Mouse (Mus musculus): ENCODE results near the gene Pla2g7. TPM values are rescaled to one million over a fixed set of nuclear protein-coding genes. Genes with fewer than 3 reads are reported as not detected.
A peak's percentile ranks its signal among the peaks of the same experiment; 100 is the strongest.

The Pla2g7 gene
- 2.9 TPM for polyA plus RNA-seq (2012; fragmentation: generic; extraction: Trizol)
- long read RNA-seq, experiment 1, transcript Pla2g7-201 (12 exons, 2,097 nt) = major isoform, 11 of 12 reads
- long read RNA-seq, experiment 1, partial matches to known transcripts = 1 of 12 reads
- long read RNA-seq, experiment 1, other reads (novel, unspliced or antisense) = 0 of 12 reads
- long read RNA-seq, experiment 2, transcript Pla2g7-201 (12 exons, 2,097 nt) = major isoform, 27 of 28 reads
- long read RNA-seq, experiment 2, partial matches to known transcripts = 0 of 28 reads
- long read RNA-seq, experiment 2, other reads (novel, unspliced or antisense) = 1 of 28 reads

DNA sequence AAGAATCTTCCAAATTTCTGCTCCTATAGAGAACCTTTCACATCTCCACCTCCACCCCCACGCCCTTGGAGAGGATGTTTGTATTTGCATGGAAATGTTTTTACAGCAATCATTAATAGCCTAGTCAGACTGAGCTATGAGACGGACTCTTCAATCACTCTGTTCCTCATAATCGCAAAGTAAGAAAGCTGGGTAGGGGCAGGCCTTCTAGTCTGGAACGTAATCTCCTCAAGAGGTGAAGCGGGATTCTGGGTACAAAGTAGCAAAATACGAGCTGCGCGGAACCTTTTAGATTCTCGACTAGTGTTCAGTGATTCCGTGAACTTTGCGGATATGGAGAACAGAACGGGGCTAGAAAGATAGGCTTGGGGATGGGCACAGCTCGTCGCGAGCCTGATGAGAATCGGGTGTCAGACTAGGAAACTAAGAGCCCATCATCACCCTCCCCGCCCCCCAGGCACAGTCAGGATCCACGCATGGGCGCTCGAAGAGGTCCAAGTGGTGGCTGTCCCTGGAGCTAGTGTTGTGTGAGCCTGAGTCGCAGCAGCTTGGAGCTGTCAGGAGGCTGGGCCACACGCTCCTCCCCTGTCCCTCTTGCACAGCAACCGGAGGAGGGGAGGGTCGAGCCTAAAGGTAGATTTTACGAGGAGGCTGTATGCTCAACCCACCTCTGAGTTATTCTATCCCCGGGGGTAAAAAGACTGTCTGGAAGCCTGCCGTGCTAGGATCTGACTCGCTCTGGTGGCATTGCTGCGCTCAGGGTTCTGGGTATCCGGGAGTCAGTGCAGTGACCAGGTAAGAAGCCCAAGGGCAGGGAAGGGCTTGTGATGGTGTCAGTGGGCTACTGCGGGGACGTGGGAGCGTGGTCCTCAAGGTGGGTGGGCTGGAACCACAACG is at the start of gene Pla2g7:
Gene Pla2g7 (plus strand): TSS at position 107 of the 897 bp plus-strand sequence.
- Histone ChIP-seq H3K27me3 (ENCODE audit: control insufficient read depth, insufficient read depth, insufficient read length) (no peaks in the 10 kb centered on the region), H3K36me3 (ENCODE audit: control insufficient read depth, insufficient read depth) (no peaks in the 10 kb centered on the region), H3K4me3 (ENCODE audit: insufficient read depth, poor library complexity, severe bottlenecking) (peak within 1 kb of the TSS; percentile 23), H3K79me2 (ENCODE audit: control insufficient read depth, insufficient read depth) (no peaks in the 10 kb centered on the region), H3K79me3 (ENCODE audit: low read depth) (no peaks in the 10 kb centered on the region), H3ac (ENCODE audit: control insufficient read depth, insufficient read length, low read depth) (peak within 1 kb of the TSS; percentile 60)
- no peak for TF ChIP-seq MYOD1 (IDR thresholded peaks at IDR 0.05; ENCODE audit: control insufficient read depth, insufficient read length, low read depth)
- TF ChIP-seq MAX (IDR thresholded peaks at IDR 0.05) = no peak
- TF ChIP-seq FOSL1 (IDR thresholded peaks at IDR 0.05; ENCODE audit: insufficient read depth, low read length, poor library complexity, severe bottlenecking) = no peak
- no peak for TF ChIP-seq CEBPB (IDR thresholded peaks at IDR 0.05; ENCODE audit: low read depth)
- TF ChIP-seq USF1 (IDR thresholded peaks at IDR 0.05; ENCODE audit: low read depth) = no peak
- TF ChIP-seq MYOG (IDR thresholded peaks at IDR 0.05; ENCODE audit: control insufficient read depth, extremely low read depth, insufficient read length) = no peak
- no peak for TF ChIP-seq CTCF (IDR thresholded peaks at IDR 0.05; ENCODE audit: control insufficient read depth, insufficient read depth, insufficient read length)

DNA sequence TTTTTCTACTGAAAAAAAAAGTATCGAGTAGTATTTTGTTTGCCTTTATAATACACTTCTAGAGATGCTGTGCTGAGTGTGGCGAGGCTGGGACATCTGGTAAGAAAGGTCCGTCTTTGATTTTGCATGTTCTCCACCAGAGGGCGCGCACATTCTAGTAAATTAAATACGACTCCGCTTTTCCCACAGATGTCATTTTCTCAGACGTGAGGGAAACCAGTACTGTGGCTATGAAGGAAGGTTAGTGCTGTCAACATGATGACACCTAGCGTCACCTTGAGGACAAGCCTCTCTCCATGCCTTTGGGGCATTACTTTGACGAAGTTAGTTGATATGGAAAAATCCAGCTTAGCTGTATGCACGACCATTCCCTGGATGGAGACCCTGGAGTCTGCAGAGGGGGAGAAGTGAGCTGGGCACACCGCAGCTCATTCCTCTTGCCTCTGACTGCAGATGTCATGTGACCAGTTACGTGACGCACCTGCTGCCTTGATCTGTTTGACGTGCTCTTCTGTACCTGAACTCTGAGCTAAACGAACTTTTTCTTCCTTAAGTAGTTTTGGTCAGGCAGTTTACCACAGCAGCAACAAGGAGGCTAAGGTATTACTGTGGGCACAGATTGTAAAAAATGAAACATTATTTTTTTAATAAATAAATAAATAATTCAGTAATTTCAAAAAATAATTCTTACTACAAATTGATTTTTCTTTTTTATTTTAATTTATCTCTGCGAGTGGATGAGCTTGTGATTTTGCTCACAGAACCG is 49.1 kb upstream of the Pla2g7 start:
- H3K79me3 ChIP-seq (ENCODE audit: low read depth) = no peaks in the 10 kb centered on the region
- no peak for TF ChIP-seq MYOG (IDR thresholded peaks at IDR 0.05; ENCODE audit: control insufficient read depth, extremely low read depth, insufficient read length)
- peak; percentile 30 for TF ChIP-seq CTCF (IDR thresholded peaks at IDR 0.05; ENCODE audit: control insufficient read depth, insufficient read depth, insufficient read length)
- H3ac ChIP-seq (ENCODE audit: control insufficient read depth, insufficient read length, low read depth) = peak overlapping the region; percentile 12
- no peaks in the 10 kb centered on the region for H3K27me3 ChIP-seq (ENCODE audit: control insufficient read depth, insufficient read depth, insufficient read length)
- no peaks in the 10 kb centered on the region for H3K79me2 ChIP-seq (ENCODE audit: control insufficient read depth, insufficient read depth)
- H3K4me3 ChIP-seq (ENCODE audit: insufficient read depth, poor library complexity, severe bottlenecking) = no peak overlapping the region
- H3K36me3 ChIP-seq (ENCODE audit: control insufficient read depth, insufficient read depth) = no peaks in the 10 kb centered on the region

DNA sequence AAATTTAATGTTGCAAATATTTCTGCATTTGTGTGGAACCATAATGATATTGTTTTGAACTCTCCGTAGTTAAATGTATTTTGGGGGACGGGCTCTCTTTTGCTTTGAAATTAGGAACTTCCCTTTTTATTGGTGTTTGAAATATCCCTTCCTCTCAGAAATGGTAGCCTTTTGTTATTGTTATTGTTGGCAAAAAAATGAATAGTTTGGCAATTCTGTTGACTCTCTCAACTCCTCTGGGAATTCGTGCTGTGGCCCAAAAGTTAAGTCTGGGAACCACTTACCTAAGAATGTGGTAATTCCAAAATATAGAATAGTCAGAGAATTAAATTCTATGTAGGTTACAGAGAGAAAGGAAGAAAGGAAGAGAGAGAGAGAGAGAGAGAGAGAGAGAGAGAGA is 47.7 kb upstream of the Pla2g7 start:
- H3K4me3 ChIP-seq (ENCODE audit: insufficient read depth, poor library complexity, severe bottlenecking) = no peak overlapping the region
- H3ac ChIP-seq (ENCODE audit: control insufficient read depth, insufficient read length, low read depth) = no peak overlapping the region
- no peaks in the 10 kb centered on the region for H3K36me3 ChIP-seq (ENCODE audit: control insufficient read depth, insufficient read depth)
- H3K27me3 ChIP-seq (ENCODE audit: control insufficient read depth, insufficient read depth, insufficient read length) = no peaks in the 10 kb centered on the region
- H3K79me2 ChIP-seq (ENCODE audit: control insufficient read depth, insufficient read depth) = no peaks in the 10 kb centered on the region
- no peaks in the 10 kb centered on the region for H3K79me3 ChIP-seq (ENCODE audit: low read depth)
- TF ChIP-seq CEBPB (IDR thresholded peaks at IDR 0.05; ENCODE audit: low read depth) (peak; percentile 17), MYOG (IDR thresholded peaks at IDR 0.05; ENCODE audit: control insufficient read depth, extremely low read depth, insufficient read length) (no peak)

DNA sequence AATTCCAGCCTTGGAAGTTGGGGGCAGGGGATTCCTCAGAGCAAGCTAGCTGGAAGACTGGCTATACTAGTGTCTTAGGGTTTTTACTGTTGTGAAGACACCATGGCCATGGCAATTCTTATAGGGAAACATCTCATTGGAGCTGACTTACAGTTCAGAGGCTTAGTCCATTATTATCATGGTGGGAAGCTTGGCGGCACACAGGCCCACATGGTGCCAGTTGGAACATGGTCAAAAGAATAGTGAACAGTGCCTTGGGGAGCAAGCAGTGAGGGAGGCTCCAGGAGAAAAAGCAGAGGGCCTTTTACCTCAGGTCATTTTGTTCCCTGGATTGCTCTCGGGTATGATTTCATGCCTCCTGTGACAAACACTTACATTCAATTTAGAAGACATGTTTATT is 37.4 kb upstream of the Pla2g7 start:
- Histone ChIP-seq H3K4me3 (ENCODE audit: insufficient read depth, poor library complexity, severe bottlenecking) (no peak overlapping the region), H3K79me3 (ENCODE audit: low read depth) (no peaks in the 10 kb centered on the region), H3K36me3 (ENCODE audit: control insufficient read depth, insufficient read depth) (no peaks in the 10 kb centered on the region), H3K79me2 (ENCODE audit: control insufficient read depth, insufficient read depth) (no peaks in the 10 kb centered on the region), H3K27me3 (ENCODE audit: control insufficient read depth, insufficient read depth, insufficient read length) (no peaks in the 10 kb centered on the region), H3ac (ENCODE audit: control insufficient read depth, insufficient read length, low read depth) (no peak overlapping the region)
- TF ChIP-seq CEBPB (IDR thresholded peaks at IDR 0.05; ENCODE audit: low read depth) (no peak), MYOD1 (IDR thresholded peaks at IDR 0.05; ENCODE audit: control insufficient read depth, insufficient read length, low read depth) (no peak), USF1 (IDR thresholded peaks at IDR 0.05; ENCODE audit: low read depth) (no peak), CTCF (IDR thresholded peaks at IDR 0.05; ENCODE audit: control insufficient read depth, insufficient read depth, insufficient read length) (no peak), MAX (IDR thresholded peaks at IDR 0.05) (no peak), MYOG (IDR thresholded peaks at IDR 0.05; ENCODE audit: control insufficient read depth, extremely low read depth, insufficient read length) (no peak), FOSL1 (IDR thresholded peaks at IDR 0.05; ENCODE audit: insufficient read depth, low read length, poor library complexity, severe bottlenecking) (no peak)

DNA sequence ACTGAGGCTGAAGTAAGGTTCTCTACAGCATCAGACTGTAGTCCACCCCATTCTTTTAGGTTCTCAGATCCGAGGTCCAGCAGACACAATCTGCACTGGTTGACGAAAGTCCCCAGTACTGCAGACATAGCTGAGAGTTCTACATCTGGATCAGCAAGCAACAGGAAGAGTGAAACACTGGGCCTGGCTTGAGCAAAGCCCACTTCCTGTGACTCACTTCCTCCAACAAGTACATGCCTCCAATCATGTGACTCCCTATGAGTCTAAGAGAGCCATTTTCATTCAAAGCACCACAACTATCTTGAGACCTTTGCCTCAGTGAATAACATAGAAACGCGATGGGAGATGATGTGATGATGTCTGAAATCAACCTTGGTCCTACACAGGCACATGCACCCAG is 36.7 kb upstream of the Pla2g7 start:
- H3K36me3 ChIP-seq (ENCODE audit: control insufficient read depth, insufficient read depth) = no peaks in the 10 kb centered on the region
- H3K4me3 ChIP-seq (ENCODE audit: insufficient read depth, poor library complexity, severe bottlenecking) = no peak overlapping the region
- no peak overlapping the region for H3ac ChIP-seq (ENCODE audit: control insufficient read depth, insufficient read length, low read depth)
- H3K79me3 ChIP-seq (ENCODE audit: low read depth) = no peaks in the 10 kb centered on the region
- TF ChIP-seq MYOG (IDR thresholded peaks at IDR 0.05; ENCODE audit: control insufficient read depth, extremely low read depth, insufficient read length) = no peak
- no peak for TF ChIP-seq FOSL1 (IDR thresholded peaks at IDR 0.05; ENCODE audit: insufficient read depth, low read length, poor library complexity, severe bottlenecking)
- no peak for TF ChIP-seq CEBPB (IDR thresholded peaks at IDR 0.05; ENCODE audit: low read depth)
- TF ChIP-seq CTCF (IDR thresholded peaks at IDR 0.05; ENCODE audit: control insufficient read depth, insufficient read depth, insufficient read length) = no peak
- TF ChIP-seq MAX (IDR thresholded peaks at IDR 0.05) = no peak
- TF ChIP-seq USF1 (IDR thresholded peaks at IDR 0.05; ENCODE audit: low read depth) = no peak
- TF ChIP-seq MYOD1 (IDR thresholded peaks at IDR 0.05; ENCODE audit: control insufficient read depth, insufficient read length, low read depth) = no peak
- no peaks in the 10 kb centered on the region for H3K27me3 ChIP-seq (ENCODE audit: control insufficient read depth, insufficient read depth, insufficient read length)
- no peaks in the 10 kb centered on the region for H3K79me2 ChIP-seq (ENCODE audit: control insufficient read depth, insufficient read depth)

Measured in C2C12 (cell line).